Mouse (Mus musculus) cerebellum, adult 2 months (tissue): ENCODE data around the gene Scgb1c1.

Source experiments
- CTCF ChIP-seq: fragments of 200-500 bp; IDR thresholded peaks from 2 replicates; pipeline ENCODE4 v1.5.1; 2011; ENCODE audit warnings: low read depth, mild to moderate bottlenecking, control low read depth, low read length, moderate library complexity, borderline replicate concordance; ENCODE audit not compliant: insufficient read depth
- POLR2A ChIP-seq: fragments of 200-500 bp; IDR thresholded peaks from 2 replicates; pipeline ENCODE4 v1.6.1; 2011; ENCODE audit warnings: low read length, control low read depth, borderline replicate concordance; ENCODE audit not compliant: insufficient read depth

GRCm38 (mm10) chr7:140820173-140820572, 25.2 kb upstream of the Scgb1c1 start:
- TF ChIP-seq POLR2A: no peak
- TF ChIP-seq CTCF: no peak
